Mouse (Mus musculus): ENCODE measurements around the gene Olfr628. TPM values are rescaled to one million over a fixed set of nuclear protein-coding genes. Genes with fewer than 3 reads are reported as not detected.
A peak's percentile ranks its signal among the peaks of the same experiment; 100 is the strongest.
"Not testable (repeated sequence)": the region's sequence is repeated elsewhere in the genome, so short reads cannot be mapped to it uniquely, and the experiment has no call there.

Olfr628 gene
- not detected in 2 replicates for total RNA-seq (2015; ENCODE audit: low replicate concordance)
- total RNA-seq (2017; ENCODE audit: low replicate concordance), result not detected in 2 replicates

DNA sequence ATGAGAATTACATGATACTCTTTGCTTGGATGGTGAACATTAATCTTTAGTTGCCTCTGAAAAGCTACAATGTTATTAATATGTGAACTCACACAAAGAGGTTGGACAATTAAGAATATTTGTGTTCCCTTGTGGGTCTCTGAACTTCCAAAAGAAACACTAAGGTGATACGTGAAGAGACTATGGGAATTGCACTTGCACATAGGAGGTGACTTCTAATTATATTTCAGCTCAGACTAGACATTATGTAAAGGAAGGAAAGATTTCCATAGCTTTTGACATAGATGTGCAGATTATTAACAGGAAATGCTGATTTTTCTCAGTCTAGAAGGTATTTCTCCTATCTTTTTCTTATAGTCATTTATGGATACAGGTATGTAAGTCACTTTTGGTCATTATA, at the start of gene Olfr628:
Olfr628 (plus strand) TSS at position 301 of the 400 bp plus-strand sequence.
- ATAC-seq (replicated peaks; ENCODE audit: low FRiP score, poor library complexity, severe bottlenecking), result no peak

DNA sequence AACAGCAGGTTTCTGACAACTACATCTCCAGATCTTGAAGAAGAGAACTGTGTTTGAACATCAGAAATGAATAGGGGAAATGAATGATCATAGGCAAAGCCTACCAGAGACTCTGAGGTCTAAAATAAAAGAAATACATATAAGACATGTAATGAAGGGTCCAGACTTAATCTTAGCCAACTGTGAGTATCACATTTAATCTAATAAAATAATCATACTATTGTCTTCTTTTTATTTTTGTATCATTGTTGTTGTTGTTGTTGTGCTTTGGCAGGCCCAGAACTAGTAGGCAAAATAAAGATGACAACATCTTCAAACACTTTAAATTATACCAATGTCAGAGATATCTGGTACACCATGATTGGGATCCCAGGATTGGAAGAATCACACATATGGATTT, 47.8 kb upstream of the Olfr628 start, which contains the start of gene Olfr625-ps1:
Olfr625-ps1 (plus strand) TSS at position 301 of the 400 bp plus-strand sequence.
- ATAC-seq (replicated peaks; ENCODE audit: low FRiP score, poor library complexity, severe bottlenecking), result no peak

DNA sequence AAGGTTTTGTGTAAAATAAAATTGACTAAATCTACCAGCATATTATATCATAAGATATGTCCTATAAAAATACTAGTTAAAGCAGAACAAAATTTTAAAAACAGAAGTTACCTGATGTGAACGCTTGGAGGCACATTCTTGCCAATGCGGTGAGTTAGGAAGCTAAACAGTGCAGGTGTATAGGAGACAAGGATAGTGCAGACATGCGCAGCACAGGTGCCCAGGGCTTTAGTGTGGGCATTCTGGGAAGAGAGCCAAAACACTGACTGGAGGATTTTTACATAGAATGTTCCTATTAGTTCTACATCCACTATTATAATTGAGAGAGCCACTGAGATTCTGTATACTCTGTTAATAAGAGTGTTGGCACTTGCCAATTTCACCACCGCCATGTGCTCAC, 30.7 kb upstream of the Olfr628 start:
- no peak for ATAC-seq (replicated peaks; ENCODE audit: low FRiP score, poor library complexity, severe bottlenecking)

DNA sequence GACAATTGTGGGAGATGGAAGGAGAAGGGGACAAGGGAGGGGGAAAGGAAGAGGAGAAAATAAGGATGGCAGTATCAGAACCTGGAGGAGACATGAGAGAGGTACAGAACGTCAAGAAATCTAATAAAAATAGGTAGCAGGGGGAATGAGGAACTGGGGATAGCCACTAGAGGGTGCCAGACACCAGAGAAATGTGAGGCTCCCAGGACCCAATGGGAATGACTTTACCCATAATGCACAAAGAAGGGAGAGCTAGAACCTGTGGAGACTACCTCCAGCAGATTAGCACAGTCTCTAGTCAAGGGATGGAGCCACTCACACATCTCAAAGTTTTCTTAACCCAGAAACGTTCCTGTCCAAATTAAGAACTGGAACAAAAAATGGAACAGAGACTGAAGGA, 18.1 kb upstream of the Olfr628 start:
- ATAC-seq (replicated peaks; ENCODE audit: low FRiP score, poor library complexity, severe bottlenecking), result peak; percentile 75

DNA sequence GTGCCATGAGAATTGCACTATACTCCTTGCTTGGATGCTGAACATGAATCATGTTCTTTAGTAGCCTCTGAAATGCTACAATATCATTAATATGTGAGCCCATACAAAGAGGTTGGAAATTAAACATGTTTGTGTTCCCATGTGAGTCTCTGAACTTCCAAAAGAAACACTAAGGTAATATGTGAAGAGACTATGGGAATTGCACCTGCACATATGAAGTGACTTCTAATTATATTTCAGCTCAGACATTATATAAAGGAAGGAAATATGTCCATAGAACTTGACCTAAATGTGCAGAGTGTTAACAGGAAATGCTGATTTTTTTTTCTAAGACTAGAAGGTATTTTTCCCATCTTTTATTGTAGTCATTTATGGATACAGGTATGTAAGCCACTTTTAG, 15.8 kb upstream of the Olfr628 start, which contains the start of gene Olfr243:
Olfr243 (plus strand) TSS at position 301 of the 400 bp plus-strand sequence.
- ATAC-seq (replicated peaks; ENCODE audit: low FRiP score, poor library complexity, severe bottlenecking), result no peak

DNA sequence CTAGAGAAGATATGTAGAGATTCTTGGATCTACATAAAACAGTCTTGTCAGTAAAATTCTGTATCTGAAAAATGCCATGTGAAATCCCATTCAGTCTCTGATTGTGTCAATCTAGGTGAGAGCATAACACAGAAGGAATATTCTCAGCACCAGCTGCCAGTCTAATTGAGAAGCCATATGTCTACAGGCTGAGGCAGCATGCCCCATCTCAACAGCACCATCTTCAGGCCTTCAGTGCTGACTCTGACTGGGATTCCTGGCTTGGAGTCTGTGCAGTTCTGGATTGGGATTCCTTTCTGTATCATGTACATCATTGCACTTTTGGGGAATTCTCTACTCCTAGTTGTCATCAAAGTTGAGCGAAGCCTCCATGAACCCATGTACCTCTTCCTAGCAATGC, 13.8 kb upstream of the Olfr628 start:
- ATAC-seq (replicated peaks; ENCODE audit: low FRiP score, poor library complexity, severe bottlenecking), result not testable (repeated sequence)

DNA sequence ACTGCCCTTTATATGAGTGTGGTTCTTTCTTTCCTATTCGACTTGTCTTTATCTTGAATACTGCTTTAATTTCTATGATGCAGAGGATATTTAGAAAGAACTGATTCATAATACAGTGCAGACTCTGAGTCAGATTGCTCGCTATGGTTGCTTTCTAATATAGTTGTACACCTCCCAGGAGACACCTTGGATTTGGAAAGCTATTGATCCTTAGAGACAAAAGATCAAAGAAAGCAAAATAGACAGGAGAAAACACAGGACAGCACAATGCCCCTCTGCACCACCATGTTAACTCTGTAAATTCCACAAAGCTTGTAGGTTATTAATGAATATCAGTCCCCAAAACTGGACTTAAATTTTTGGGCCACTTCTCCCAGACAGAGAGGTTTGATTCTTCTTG, 14.7 kb downstream of the Olfr628 start, which contains the start of gene Olfr629:
Olfr629 (minus strand) TSS at position 101 of the 400 bp plus-strand sequence.
- no peak for ATAC-seq (replicated peaks; ENCODE audit: low FRiP score, poor library complexity, severe bottlenecking)

DNA sequence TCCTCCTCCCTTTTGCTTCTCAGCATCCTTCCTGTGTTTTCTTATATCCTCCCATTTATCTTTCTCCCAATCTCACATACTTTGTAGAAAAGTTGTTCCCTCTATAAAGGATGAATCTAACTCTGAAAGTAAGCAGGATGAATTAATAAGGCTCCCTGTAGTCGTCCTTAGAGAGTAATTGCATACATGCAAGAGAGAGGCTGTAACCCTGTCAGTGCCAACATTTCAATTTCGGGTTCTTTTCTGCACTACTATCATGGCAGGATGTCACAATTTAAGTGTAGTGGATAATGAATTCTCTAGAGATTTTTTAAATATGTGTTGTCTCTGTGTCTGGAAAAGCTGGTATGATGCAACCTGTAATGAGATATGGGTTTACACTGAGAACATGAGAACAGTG, 27.1 kb downstream of the Olfr628 start, which contains the start of gene Olfr630:
Olfr630 (minus strand) TSS at position 101 of the 400 bp plus-strand sequence.
- ATAC-seq (replicated peaks; ENCODE audit: low FRiP score, poor library complexity, severe bottlenecking), result no peak

DNA sequence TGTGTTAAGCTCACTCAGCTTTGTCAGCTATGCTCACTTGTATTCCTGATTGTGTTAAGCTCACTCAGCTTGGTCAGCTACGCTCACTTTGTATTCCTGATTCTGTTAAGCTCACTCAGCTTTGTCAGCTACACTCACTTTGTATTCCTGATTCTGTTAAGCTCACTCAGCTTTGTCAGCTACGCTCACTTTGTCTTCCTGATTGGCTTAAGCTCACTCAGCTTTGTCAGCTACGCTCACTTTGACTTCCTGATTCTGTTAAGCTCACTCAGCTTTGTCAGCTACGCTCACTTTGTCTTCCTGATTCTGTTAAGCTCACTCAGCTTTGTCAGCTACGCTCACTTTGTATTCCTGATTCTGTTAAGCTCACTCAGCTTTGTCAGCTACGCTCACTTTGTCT, 32.0 kb downstream of the Olfr628 start:
- ATAC-seq (replicated peaks; ENCODE audit: low FRiP score, poor library complexity, severe bottlenecking), result not testable (repeated sequence)

DNA sequence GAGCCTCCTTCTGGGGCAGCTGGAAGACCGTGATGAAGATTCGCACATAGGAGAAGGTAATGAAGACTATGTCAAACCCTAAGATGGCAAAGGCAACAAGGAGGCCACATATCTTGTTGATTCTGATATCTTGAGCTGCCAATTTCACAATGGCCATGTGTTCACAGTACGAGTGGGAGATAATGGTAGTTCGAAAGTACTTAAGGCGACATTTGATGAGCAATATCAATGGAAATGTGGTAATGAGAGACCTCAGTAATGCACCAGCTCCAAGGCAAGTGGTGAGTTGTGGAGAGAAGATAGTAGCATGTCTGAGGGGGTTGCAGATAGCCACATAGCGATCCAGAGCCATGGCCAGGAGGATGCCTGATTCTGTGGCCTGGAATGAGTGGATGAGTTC, 37.5 kb downstream of the Olfr628 start:
- ATAC-seq (replicated peaks; ENCODE audit: low FRiP score, poor library complexity, severe bottlenecking), result peak; percentile 45; the same call in 1 of the 2 replicates

DNA sequence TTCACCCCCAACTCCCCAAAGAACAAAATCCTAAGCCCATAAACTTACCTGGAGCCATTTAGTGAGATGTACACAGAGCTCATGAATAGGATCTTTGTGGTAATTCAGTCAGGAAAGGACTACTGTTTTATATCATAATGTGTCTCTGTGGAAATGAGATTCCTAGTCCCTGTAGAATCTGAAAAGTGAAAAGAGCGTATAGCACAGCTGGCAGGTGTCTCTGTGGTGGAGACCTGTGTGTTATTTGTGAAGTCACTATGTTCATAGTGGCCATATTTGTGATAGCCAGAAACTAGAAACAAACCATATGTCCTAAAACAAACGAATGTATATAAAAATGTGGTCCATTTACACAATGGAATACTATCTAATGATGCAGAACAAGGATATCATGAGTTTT, 41.3 kb downstream of the Olfr628 start, which contains the start of gene Olfr69:
Olfr69 (minus strand) TSS at position 101 of the 400 bp plus-strand sequence.
- ATAC-seq (replicated peaks; ENCODE audit: low FRiP score, poor library complexity, severe bottlenecking), result no peak

DNA sequence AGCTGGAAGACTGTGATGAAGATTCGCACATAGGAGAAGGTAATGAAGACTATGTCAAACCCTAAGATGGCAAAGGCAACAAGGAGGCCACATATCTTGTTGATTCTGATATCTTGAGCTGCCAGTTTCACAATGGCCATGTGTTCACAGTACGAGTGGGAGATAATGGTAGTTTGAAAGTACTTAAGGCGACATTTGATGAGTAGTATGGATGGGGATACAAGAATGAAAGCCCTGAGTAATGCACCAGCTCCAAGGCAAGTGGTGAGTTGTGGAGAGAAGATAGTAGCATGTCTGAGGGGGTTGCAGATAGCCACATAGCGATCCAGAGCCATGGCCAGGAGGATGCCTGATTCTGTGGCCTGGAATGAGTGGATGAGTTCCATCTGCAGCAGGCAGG, 47.5 kb downstream of the Olfr628 start:
- ATAC-seq (replicated peaks; ENCODE audit: low FRiP score, poor library complexity, severe bottlenecking), result peak; percentile 82

DNA sequence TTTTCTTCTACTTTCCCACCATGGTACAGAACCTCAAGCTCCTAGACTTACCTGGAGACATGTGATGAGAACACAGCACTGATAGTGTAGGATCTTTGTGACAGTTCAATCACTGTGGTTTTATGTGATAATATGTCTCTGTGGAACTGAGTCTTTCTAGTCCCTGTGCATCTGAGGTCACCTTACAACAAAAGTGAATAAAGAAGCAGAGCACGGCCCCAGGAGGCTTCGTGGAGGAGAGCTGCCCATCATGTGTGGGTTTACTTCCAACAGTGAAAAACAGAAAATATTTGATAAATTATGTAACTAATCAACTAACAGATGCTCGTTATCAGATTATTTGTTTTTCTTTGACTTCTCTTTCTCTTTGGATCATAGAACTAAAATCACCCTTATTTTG, 49.4 kb downstream of the Olfr628 start, which contains the start of gene Olfr68:
Olfr68 (minus strand) TSS at position 101 of the 400 bp plus-strand sequence.
- no peak for ATAC-seq (replicated peaks; ENCODE audit: low FRiP score, poor library complexity, severe bottlenecking)

Other genes starting within 250 kb of the Olfr628 start
Only the 30 nearest of the 33 such genes appear.
- not detected in 2 replicates for gene Olfr611, start 209.5 kb upstream of the Olfr628 start, total RNA-seq (2015; ENCODE audit: low replicate concordance)
- not detected in 2 replicates for gene Olfr611, start 209.5 kb upstream of the Olfr628 start, total RNA-seq (2017; ENCODE audit: low replicate concordance)
- not detected in 2 replicates for gene Olfr612, start 187.7 kb upstream of the Olfr628 start, total RNA-seq (2015; ENCODE audit: low replicate concordance)
- gene Olfr612, start 187.7 kb upstream of the Olfr628 start, total RNA-seq (2017; ENCODE audit: low replicate concordance), result 0.85 TPM in 1 of 2 replicates, not detected in the other
- not detected in 2 replicates for gene Olfr613, start 182.3 kb upstream of the Olfr628 start, total RNA-seq (2015; ENCODE audit: low replicate concordance)
- gene Olfr613, start 182.3 kb upstream of the Olfr628 start, total RNA-seq (2017; ENCODE audit: low replicate concordance), result 0.70 TPM in 1 of 2 replicates, not detected in the other
- not detected in 2 replicates for gene Olfr615, start 174.3 kb upstream of the Olfr628 start, total RNA-seq (2015; ENCODE audit: low replicate concordance)
- not detected in 2 replicates for gene Olfr615, start 174.3 kb upstream of the Olfr628 start, total RNA-seq (2017; ENCODE audit: low replicate concordance)
- not detected in 2 replicates for gene Olfr616, start 161.2 kb upstream of the Olfr628 start, total RNA-seq (2015; ENCODE audit: low replicate concordance)
- gene Olfr616, start 161.2 kb upstream of the Olfr628 start, total RNA-seq (2017; ENCODE audit: low replicate concordance), result not detected in 2 replicates
- not detected in 2 replicates for gene Olfr617, start 157.3 kb upstream of the Olfr628 start, total RNA-seq (2015; ENCODE audit: low replicate concordance)
- gene Olfr617, start 157.3 kb upstream of the Olfr628 start, total RNA-seq (2017; ENCODE audit: low replicate concordance), result not detected in 2 replicates
- not detected in 2 replicates for gene Olfr618, start 140.3 kb upstream of the Olfr628 start, total RNA-seq (2015; ENCODE audit: low replicate concordance)
- gene Olfr618, start 140.3 kb upstream of the Olfr628 start, total RNA-seq (2017; ENCODE audit: low replicate concordance), result not detected in 2 replicates
- not detected in 2 replicates for gene Olfr619, start 129.8 kb upstream of the Olfr628 start, total RNA-seq (2015; ENCODE audit: low replicate concordance)
- gene Olfr619, start 129.8 kb upstream of the Olfr628 start, total RNA-seq (2017; ENCODE audit: low replicate concordance), result not detected in 2 replicates
- gene Olfr620, start 117.8 kb upstream of the Olfr628 start, total RNA-seq (2015; ENCODE audit: low replicate concordance), result not detected in 2 replicates
- not detected in 2 replicates for gene Olfr620, start 117.8 kb upstream of the Olfr628 start, total RNA-seq (2017; ENCODE audit: low replicate concordance)
- not detected in 2 replicates for gene Olfr622, start 87.7 kb upstream of the Olfr628 start, total RNA-seq (2015; ENCODE audit: low replicate concordance)
- not detected in 2 replicates for gene Olfr622, start 87.7 kb upstream of the Olfr628 start, total RNA-seq (2017; ENCODE audit: low replicate concordance)
- not detected in 2 replicates for gene Olfr623, start 66.7 kb upstream of the Olfr628 start, total RNA-seq (2015; ENCODE audit: low replicate concordance)
- gene Olfr623, start 66.7 kb upstream of the Olfr628 start, total RNA-seq (2017; ENCODE audit: low replicate concordance), result not detected in 2 replicates
- 0.21 TPM in 1 of 2 replicates, not detected in the other for gene Olfr624, start 59.2 kb upstream of the Olfr628 start, total RNA-seq (2015; ENCODE audit: low replicate concordance)
- gene Olfr624, start 59.2 kb upstream of the Olfr628 start, total RNA-seq (2017; ENCODE audit: low replicate concordance), result not detected in 2 replicates
- not detected in 2 replicates for gene Olfr625-ps1, start 47.7 kb upstream of the Olfr628 start, total RNA-seq (2015; ENCODE audit: low replicate concordance)
- gene Olfr625-ps1, start 47.7 kb upstream of the Olfr628 start, total RNA-seq (2017; ENCODE audit: low replicate concordance), result not detected in 2 replicates
- gene Olfr243, start 15.7 kb upstream of the Olfr628 start, total RNA-seq (2015; ENCODE audit: low replicate concordance), result not detected in 2 replicates
- 0.28 TPM in 1 of 2 replicates, not detected in the other for gene Olfr243, start 15.7 kb upstream of the Olfr628 start, total RNA-seq (2017; ENCODE audit: low replicate concordance)
- gene Olfr629, start 14.6 kb downstream of the Olfr628 start, total RNA-seq (2015; ENCODE audit: low replicate concordance), result not detected in 2 replicates
- gene Olfr629, start 14.6 kb downstream of the Olfr628 start, total RNA-seq (2017; ENCODE audit: low replicate concordance), result 0.43 TPM in 1 of 2 replicates, not detected in the other
- not detected in 2 replicates for gene Olfr630, start 27.0 kb downstream of the Olfr628 start, total RNA-seq (2015; ENCODE audit: low replicate concordance)
- 1.5 TPM in 1 of 2 replicates, not detected in the other for gene Olfr630, start 27.0 kb downstream of the Olfr628 start, total RNA-seq (2017; ENCODE audit: low replicate concordance)
- 2.7 and 5.6 TPM in 2 replicates for gene Olfr69, start 41.2 kb downstream of the Olfr628 start, total RNA-seq (2015; ENCODE audit: low replicate concordance)
- gene Olfr69, start 41.2 kb downstream of the Olfr628 start, total RNA-seq (2017; ENCODE audit: low replicate concordance), result 0.70 and 1.1 TPM in 2 replicates
- 1.0 and 1.3 TPM in 2 replicates for gene Olfr68, start 49.3 kb downstream of the Olfr628 start, total RNA-seq (2015; ENCODE audit: low replicate concordance)
- 1.4 and 1.5 TPM in 2 replicates for gene Olfr68, start 49.3 kb downstream of the Olfr628 start, total RNA-seq (2017; ENCODE audit: low replicate concordance)
- 5.0 and 10.2 TPM in 2 replicates for gene Olfr67, start 61.4 kb downstream of the Olfr628 start, total RNA-seq (2015; ENCODE audit: low replicate concordance)
- 2.8 and 4.2 TPM in 2 replicates for gene Olfr67, start 61.4 kb downstream of the Olfr628 start, total RNA-seq (2017; ENCODE audit: low replicate concordance)
- 39,556 and 40,045 TPM in 2 replicates for gene Hbb-bt, start 83.6 kb downstream of the Olfr628 start, total RNA-seq (2015; ENCODE audit: low replicate concordance)
- 14,681 and 15,230 TPM in 2 replicates for gene Hbb-bt, start 83.6 kb downstream of the Olfr628 start, total RNA-seq (2017; ENCODE audit: low replicate concordance)
- 179,259 and 187,171 TPM in 2 replicates for gene Hbb-bs, start 97.7 kb downstream of the Olfr628 start, total RNA-seq (2015; ENCODE audit: low replicate concordance)
- gene Hbb-bs, start 97.7 kb downstream of the Olfr628 start, total RNA-seq (2017; ENCODE audit: low replicate concordance), result 69,583 and 76,927 TPM in 2 replicates
- gene Hbb-bh2, start 110.1 kb downstream of the Olfr628 start, total RNA-seq (2015; ENCODE audit: low replicate concordance), result not detected in 2 replicates
- gene Hbb-bh2, start 110.1 kb downstream of the Olfr628 start, total RNA-seq (2017; ENCODE audit: low replicate concordance), result 1.0 and 4.6 TPM in 2 replicates
- not detected in 2 replicates for gene Hbb-bh1, start 112.8 kb downstream of the Olfr628 start, total RNA-seq (2015; ENCODE audit: low replicate concordance)
- not detected in 2 replicates for gene Hbb-bh1, start 112.8 kb downstream of the Olfr628 start, total RNA-seq (2017; ENCODE audit: low replicate concordance)
- gene Hbb-y, start 122.8 kb downstream of the Olfr628 start, total RNA-seq (2015; ENCODE audit: low replicate concordance), result 2.9 and 8.6 TPM in 2 replicates
- gene Hbb-y, start 122.8 kb downstream of the Olfr628 start, total RNA-seq (2017; ENCODE audit: low replicate concordance), result not detected in 2 replicates
- not detected in 2 replicates for gene Olfr66, start 155.9 kb downstream of the Olfr628 start, total RNA-seq (2015; ENCODE audit: low replicate concordance)
- not detected in 2 replicates for gene Olfr66, start 155.9 kb downstream of the Olfr628 start, total RNA-seq (2017; ENCODE audit: low replicate concordance)
- gene Olfr64, start 164.1 kb downstream of the Olfr628 start, total RNA-seq (2015; ENCODE audit: low replicate concordance), result not detected in 2 replicates
- gene Olfr64, start 164.1 kb downstream of the Olfr628 start, total RNA-seq (2017; ENCODE audit: low replicate concordance), result 0.14 and 0.34 TPM in 2 replicates
- gene Olfr65, start 173.1 kb downstream of the Olfr628 start, total RNA-seq (2015; ENCODE audit: low replicate concordance), result not detected in 2 replicates
- 0.28 TPM in 1 of 2 replicates, not detected in the other for gene Olfr65, start 173.1 kb downstream of the Olfr628 start, total RNA-seq (2017; ENCODE audit: low replicate concordance)
- 1.0 TPM in 1 of 2 replicates, not detected in the other for gene Olfr631, start 198.5 kb downstream of the Olfr628 start, total RNA-seq (2015; ENCODE audit: low replicate concordance)
- gene Olfr631, start 198.5 kb downstream of the Olfr628 start, total RNA-seq (2017; ENCODE audit: low replicate concordance), result 2.1 TPM in 1 of 2 replicates, not detected in the other
- not detected in 2 replicates for gene Olfr632, start 204.0 kb downstream of the Olfr628 start, total RNA-seq (2015; ENCODE audit: low replicate concordance)
- gene Olfr632, start 204.0 kb downstream of the Olfr628 start, total RNA-seq (2017; ENCODE audit: low replicate concordance), result 1.7 TPM in 1 of 2 replicates, not detected in the other
- not detected in 2 replicates for gene Olfr633, start 214.1 kb downstream of the Olfr628 start, total RNA-seq (2015; ENCODE audit: low replicate concordance)
- gene Olfr633, start 214.1 kb downstream of the Olfr628 start, total RNA-seq (2017; ENCODE audit: low replicate concordance), result not detected in 2 replicates